Mouse (Mus musculus) erythroblast, embryonic 14.5 days (primary cell): ENCODE results near the gene Nfx1. TPM values are rescaled to one million over a fixed set of nuclear protein-coding genes. Genes with fewer than 3 reads are reported as not detected.

Experiments used
- H3K27me3 ChIP-seq: 2 replicates; pipeline ENCODE4 v1.6.1; 2012; ENCODE audit warnings: inconsistent platforms; ENCODE audit not compliant: control insufficient read depth
- H3K36me3 ChIP-seq: 2 replicates; pipeline ENCODE4 v1.6.1; 2012; ENCODE audit warnings: mild to moderate bottlenecking, inconsistent platforms; ENCODE audit not compliant: control insufficient read depth
- H3K4me1 ChIP-seq: 2 replicates; pipeline ENCODE4 v1.6.1; 2012; ENCODE audit warnings: inconsistent platforms; ENCODE audit not compliant: control insufficient read depth
- H3K4me3 ChIP-seq: replicated peaks from 2 replicates; pipeline ENCODE3; 2012; ENCODE audit warnings: moderate library complexity, mild to moderate bottlenecking, inconsistent platforms
- H3K9me3 ChIP-seq: 2 replicates; pipeline ENCODE4 v1.6.1; 2012; ENCODE audit warnings: low read length, inconsistent platforms, mixed read lengths; ENCODE audit not compliant: control insufficient read depth
- GATA1 ChIP-seq: IDR thresholded peaks from 2 replicates; pipeline ENCODE4 v1.6.1; 2012; ENCODE audit warnings: low read length, inconsistent platforms, mixed read lengths
- TAL1 ChIP-seq: IDR thresholded peaks from 3 replicates; pipeline ENCODE4 v1.6.1; 2012; ENCODE audit warnings: low read length, inconsistent platforms, mixed read lengths
- polyA plus RNA-seq: library from polyadenylated mRNA; stranded (reverse); fragments of >175 nt; gene quantifications from 2 replicates; pipeline ENCODE4 v1.2.3, GENCODE M21; 2012

Gene Nfx1
- polyA plus RNA-seq, 1 experiment = 0.69 TPM

- TF ChIP-seq TAL1 (no peak), GATA1 (no peak)
- Histone ChIP-seq H3K36me3 (no peaks in the 10 kb centered on the region), H3K4me3 (peak overlapping the region; percentile 3), H3K27me3 (no peaks in the 10 kb centered on the region), H3K4me1 (peaks cover 20% of the 10 kb centered on the region), H3K9me3 (no peaks in the 10 kb centered on the region)
Observed at GRCm38 (mm10) chr4:41050726-41051675, 80.3 kb downstream of the Nfx1 start.

- Histone ChIP-seq H3K27me3 (no peaks in the 10 kb centered on the region), H3K9me3 (no peaks in the 10 kb centered on the region), H3K4me1 (peaks cover 26% of the 10 kb centered on the region), H3K4me3 (no peak overlapping the region), H3K36me3 (no peaks in the 10 kb centered on the region)
- no peak for TF ChIP-seq TAL1
Observed at GRCm38 (mm10) chr4:41051781-41052180, 81.1 kb downstream of the Nfx1 start.

GRCm38 (mm10) chr4:41055111-41055510 is 84.4 kb downstream of the Nfx1 start:
- no peaks in the 10 kb centered on the region for H3K27me3 ChIP-seq
- no peak for TF ChIP-seq TAL1
- TF ChIP-seq GATA1 = no peak
- peaks cover 40% of the 10 kb centered on the region for H3K4me1 ChIP-seq
- H3K9me3 ChIP-seq = no peaks in the 10 kb centered on the region
- no peak overlapping the region for H3K4me3 ChIP-seq
- H3K36me3 ChIP-seq = no peaks in the 10 kb centered on the region

GRCm38 (mm10) chr4:41056253-41056652 is 85.5 kb downstream of the Nfx1 start:
- no peaks in the 10 kb centered on the region for H3K9me3 ChIP-seq
- no peak for TF ChIP-seq GATA1
- TF ChIP-seq TAL1 = no peak
- H3K27me3 ChIP-seq = peaks cover 3% of the 10 kb centered on the region
- peaks cover 36% of the 10 kb centered on the region for H3K4me1 ChIP-seq
- H3K36me3 ChIP-seq = no peaks in the 10 kb centered on the region
- no peak overlapping the region for H3K4me3 ChIP-seq

GRCm38 (mm10) chr4:41056742-41057332 is 86.1 kb downstream of the Nfx1 start:
- Histone ChIP-seq H3K4me1 (peaks cover 36% of the 10 kb centered on the region), H3K27me3 (peaks cover 6% of the 10 kb centered on the region), H3K9me3 (no peaks in the 10 kb centered on the region), H3K36me3 (no peaks in the 10 kb centered on the region), H3K4me3 (no peak overlapping the region)
- no peak for TF ChIP-seq TAL1
- no peak for TF ChIP-seq GATA1

GRCm38 (mm10) chr4:41057361-41057760 is 86.7 kb downstream of the Nfx1 start:
- Histone ChIP-seq H3K36me3 (no peaks in the 10 kb centered on the region), H3K27me3 (peaks cover 9% of the 10 kb centered on the region)
- no peak for TF ChIP-seq GATA1
- no peak for TF ChIP-seq TAL1

GRCm38 (mm10) chr4:41063351-41063750 is 92.6 kb downstream of the Nfx1 start:
- peaks cover 23% of the 10 kb centered on the region for H3K27me3 ChIP-seq
- no peaks in the 10 kb centered on the region for H3K9me3 ChIP-seq
- H3K4me3 ChIP-seq = no peak overlapping the region
- H3K4me1 ChIP-seq = peaks cover 16% of the 10 kb centered on the region
- TF ChIP-seq GATA1 = no peak
- TF ChIP-seq TAL1 = no peak
- H3K36me3 ChIP-seq = no peaks in the 10 kb centered on the region

More at GRCm38 (mm10) chr4:41057361-41057760, 86.7 kb downstream of the Nfx1 start:
- H3K4me3 ChIP-seq = peak overlapping the region; percentile 29
- H3K4me1 ChIP-seq = peaks cover 34% of the 10 kb centered on the region
- no peaks in the 10 kb centered on the region for H3K9me3 ChIP-seq

- peaks cover 12% of the 10 kb centered on the region for H3K4me1 ChIP-seq
- H3K9me3 ChIP-seq = no peaks in the 10 kb centered on the region
- H3K36me3 ChIP-seq = no peaks in the 10 kb centered on the region
- peaks cover 23% of the 10 kb centered on the region for H3K27me3 ChIP-seq
- H3K4me3 ChIP-seq = no peak overlapping the region
- TF ChIP-seq GATA1 = no peak
- no peak for TF ChIP-seq TAL1
Observed at GRCm38 (mm10) chr4:41063894-41064673, 93.4 kb downstream of the Nfx1 start.

GRCm38 (mm10) chr4:41065196-41065595 is 94.5 kb downstream of the Nfx1 start:
- peaks cover 12% of the 10 kb centered on the region for H3K4me1 ChIP-seq
- H3K9me3 ChIP-seq = no peaks in the 10 kb centered on the region
- TF ChIP-seq GATA1 (no peak), TAL1 (no peak)
- peaks cover 23% of the 10 kb centered on the region for H3K27me3 ChIP-seq
- no peaks in the 10 kb centered on the region for H3K36me3 ChIP-seq
- no peak overlapping the region for H3K4me3 ChIP-seq
